Mouse (Mus musculus): ENCODE results near the gene Gosr1.

DNA sequence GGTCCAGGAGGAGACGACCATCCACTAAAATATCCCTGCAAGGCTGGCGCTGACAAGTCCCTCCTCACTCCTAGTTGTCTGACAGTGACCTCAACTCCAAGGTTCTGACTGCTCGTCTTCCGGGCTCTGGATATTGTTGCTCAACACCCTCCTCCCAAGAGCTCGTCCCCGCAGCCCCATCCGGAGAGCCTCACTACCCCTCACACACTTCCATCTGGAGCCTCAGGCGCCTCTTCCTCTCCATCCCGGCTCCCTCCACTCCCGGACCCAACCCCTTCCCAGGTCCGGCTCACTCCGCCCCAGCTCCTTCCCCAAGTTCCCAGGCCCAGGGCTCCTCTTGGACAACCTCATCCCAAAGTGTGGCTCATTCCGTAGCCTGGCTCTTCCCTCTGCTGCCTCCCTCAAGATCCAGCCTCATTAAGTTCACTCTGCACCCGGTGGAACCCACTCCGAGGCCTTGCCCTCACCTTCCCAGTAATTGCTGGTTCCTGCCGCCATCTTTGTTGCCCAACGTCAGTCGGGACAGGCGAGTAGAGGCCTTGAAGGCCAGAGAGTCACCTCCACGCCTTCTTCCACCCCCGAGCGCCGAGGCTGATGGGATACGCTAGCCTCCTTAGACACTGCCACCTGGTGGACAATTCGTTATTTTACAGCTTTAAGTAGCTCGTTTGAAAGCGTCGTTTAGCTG, at the start of gene Gosr1:
- TF ChIP-seq CTCF (IDR thresholded peaks at IDR 0.05; ENCODE audit: low read depth): peak; percentile 98
- no peak for TF ChIP-seq EP300 (optimal IDR thresholded peaks at IDR 0.05)

Data from stomach, postnatal 0 days (tissue).